Mouse (Mus musculus): ENCODE results near the gene Ogdh. TPM values are rescaled to one million over a fixed set of nuclear protein-coding genes. Genes with fewer than 3 reads are reported as not detected.
"Not testable (repeated sequence)": the region's sequence is repeated elsewhere in the genome, so short reads cannot be mapped to it uniquely, and the experiment has no call there.

Ogdh gene
- polyA plus RNA-seq, 1 experiment from 2014 or later = 107 TPM

GRCm38 (mm10) chr11:6336689-6337088 is 45.3 kb downstream of the Ogdh start:
- Histone ChIP-seq H3K9me3 (no peaks in the 10 kb centered on the region), H3K36me3 (peaks cover 40% of the 10 kb centered on the region), H3K27me3 (no peaks in the 10 kb centered on the region), H3K4me1 (no peaks in the 10 kb centered on the region), H3K9ac (no peak overlapping the region), H3K27ac (no peak overlapping the region), H3K4me3 (no peak overlapping the region), H3K4me2 (no peak overlapping the region)
- ATAC-seq (ENCODE audit: borderline replicate concordance, extremely low read depth, low FRiP score, low TSS enrichment) = no peak
- 80% methylated on average over 4 of the region's 4 CpGs for WGBS

GRCm38 (mm10) chr11:6345956-6346355 is 54.5 kb downstream of the Ogdh start:
- no peaks in the 10 kb centered on the region for H3K4me1 ChIP-seq
- no peak overlapping the region for H3K9ac ChIP-seq
- no peaks in the 10 kb centered on the region for H3K27me3 ChIP-seq
- H3K36me3 ChIP-seq = peaks cover 86% of the 10 kb centered on the region
- 86% methylated on average over 4 of the region's 4 CpGs for WGBS
- no peak overlapping the region for H3K27ac ChIP-seq
- H3K4me2 ChIP-seq = no peak overlapping the region
- H3K4me3 ChIP-seq = no peak overlapping the region
- no peaks in the 10 kb centered on the region for H3K9me3 ChIP-seq
- ATAC-seq (ENCODE audit: borderline replicate concordance, extremely low read depth, low FRiP score, low TSS enrichment) = no peak

GRCm38 (mm10) chr11:6346966-6347365 is 55.5 kb downstream of the Ogdh start:
- Histone ChIP-seq H3K4me3 (no peak overlapping the region), H3K4me1 (no peaks in the 10 kb centered on the region), H3K4me2 (no peak overlapping the region), H3K9ac (no peak overlapping the region), H3K27me3 (no peaks in the 10 kb centered on the region), H3K9me3 (no peaks in the 10 kb centered on the region), H3K27ac (no peak overlapping the region), H3K36me3 (peaks cover 82% of the 10 kb centered on the region)
- no peak for ATAC-seq (ENCODE audit: borderline replicate concordance, extremely low read depth, low FRiP score, low TSS enrichment)
- WGBS = 81% methylated on average over 7 of the region's 7 CpGs

- no peak overlapping the region for H3K9ac ChIP-seq
- H3K27me3 ChIP-seq = no peaks in the 10 kb centered on the region
- no peaks in the 10 kb centered on the region for H3K4me1 ChIP-seq
- 86% methylated on average over 11 of the region's 11 CpGs for WGBS
- no peak overlapping the region for H3K27ac ChIP-seq
- H3K36me3 ChIP-seq = peaks cover 81% of the 10 kb centered on the region
- ATAC-seq (ENCODE audit: borderline replicate concordance, extremely low read depth, low FRiP score, low TSS enrichment) = no peak
- H3K4me2 ChIP-seq = no peak overlapping the region
- H3K4me3 ChIP-seq = no peak overlapping the region
- no peaks in the 10 kb centered on the region for H3K9me3 ChIP-seq
These were observed 57.3 kb downstream of the Ogdh start for GRCm38 (mm10) chr11:6348681-6349200.

- H3K9me3 ChIP-seq = no peaks in the 10 kb centered on the region
- no peak overlapping the region for H3K27ac ChIP-seq
- H3K27me3 ChIP-seq = no peaks in the 10 kb centered on the region
- WGBS = 94% methylated on average over 5 of the region's 5 CpGs
- H3K9ac ChIP-seq = no peak overlapping the region
- H3K4me1 ChIP-seq = no peaks in the 10 kb centered on the region
- H3K4me3 ChIP-seq = no peak overlapping the region
- H3K36me3 ChIP-seq = peaks cover 80% of the 10 kb centered on the region
- H3K4me2 ChIP-seq = no peak overlapping the region
- no peak for ATAC-seq (ENCODE audit: borderline replicate concordance, extremely low read depth, low FRiP score, low TSS enrichment)
These were observed 58.2 kb downstream of the Ogdh start for GRCm38 (mm10) chr11:6349586-6349985.

GRCm38 (mm10) chr11:6355106-6355505 is 63.7 kb downstream of the Ogdh start:
- H3K27ac ChIP-seq = no peak overlapping the region
- no peak overlapping the region for H3K4me2 ChIP-seq
- no peaks in the 10 kb centered on the region for H3K4me1 ChIP-seq
- H3K27me3 ChIP-seq = no peaks in the 10 kb centered on the region
- 84% methylated on average over 4 of the region's 4 CpGs for WGBS
- H3K9ac ChIP-seq = no peak overlapping the region
- H3K4me3 ChIP-seq = no peak overlapping the region
- peaks cover 57% of the 10 kb centered on the region for H3K36me3 ChIP-seq
- H3K9me3 ChIP-seq = no peaks in the 10 kb centered on the region
- ATAC-seq (ENCODE audit: borderline replicate concordance, extremely low read depth, low FRiP score, low TSS enrichment) = 0 out of 2 replicates have a peak, but pooled peaks have one; percentile 35

- no peaks in the 10 kb centered on the region for H3K27me3 ChIP-seq
- H3K9ac ChIP-seq = no peak overlapping the region
- no peak for ATAC-seq (ENCODE audit: borderline replicate concordance, extremely low read depth, low FRiP score, low TSS enrichment)
- H3K9me3 ChIP-seq = no peaks in the 10 kb centered on the region
- H3K4me3 ChIP-seq = no peak overlapping the region
- no peak overlapping the region for H3K4me2 ChIP-seq
- H3K27ac ChIP-seq = no peak overlapping the region
- WGBS = 89% methylated on average over 9 of the region's 9 CpGs
- H3K4me1 ChIP-seq = no peaks in the 10 kb centered on the region
- H3K36me3 ChIP-seq = no peaks in the 10 kb centered on the region
These were observed 73.3 kb downstream of the Ogdh start for GRCm38 (mm10) chr11:6364581-6365275.

GRCm38 (mm10) chr11:6365885-6366284 is 74.5 kb downstream of the Ogdh start:
- H3K4me3 ChIP-seq = no peak overlapping the region
- H3K27me3 ChIP-seq = no peaks in the 10 kb centered on the region
- no peak overlapping the region for H3K4me2 ChIP-seq
- no peaks in the 10 kb centered on the region for H3K36me3 ChIP-seq
- H3K27ac ChIP-seq = no peak overlapping the region
- H3K4me1 ChIP-seq = no peaks in the 10 kb centered on the region
- no peak overlapping the region for H3K9ac ChIP-seq
- H3K9me3 ChIP-seq = no peaks in the 10 kb centered on the region
- WGBS = 14% methylated on average over 11 of the region's 11 CpGs
- peak; percentile 52; the same call in 1 of the 2 replicates for ATAC-seq (ENCODE audit: borderline replicate concordance, extremely low read depth, low FRiP score, low TSS enrichment)

GRCm38 (mm10) chr11:6366434-6366833 is 75.0 kb downstream of the Ogdh start:
- 73% methylated on average over 6 of the region's 6 CpGs for WGBS
- Histone ChIP-seq H3K4me2 (no peak overlapping the region), H3K27me3 (no peaks in the 10 kb centered on the region), H3K4me3 (no peak overlapping the region), H3K9me3 (no peaks in the 10 kb centered on the region), H3K36me3 (no peaks in the 10 kb centered on the region), H3K9ac (no peak overlapping the region), H3K4me1 (no peaks in the 10 kb centered on the region), H3K27ac (no peak overlapping the region)
- no peak for ATAC-seq (ENCODE audit: borderline replicate concordance, extremely low read depth, low FRiP score, low TSS enrichment)

GRCm38 (mm10) chr11:6367156-6367555 is 75.7 kb downstream of the Ogdh start:
- H3K4me3 ChIP-seq = no peak overlapping the region
- no peaks in the 10 kb centered on the region for H3K9me3 ChIP-seq
- no peaks in the 10 kb centered on the region for H3K36me3 ChIP-seq
- H3K27me3 ChIP-seq = no peaks in the 10 kb centered on the region
- H3K27ac ChIP-seq = no peak overlapping the region
- no peak overlapping the region for H3K4me2 ChIP-seq
- ATAC-seq (ENCODE audit: borderline replicate concordance, extremely low read depth, low FRiP score, low TSS enrichment) = no peak
- 57% methylated on average over 4 of the region's 4 CpGs for WGBS
- H3K9ac ChIP-seq = no peak overlapping the region
- H3K4me1 ChIP-seq = no peaks in the 10 kb centered on the region

- H3K9ac ChIP-seq; H3K27me3 ChIP-seq; H3K36me3 ChIP-seq; H3K4me2 ChIP-seq; H3K27ac ChIP-seq; H3K4me1 ChIP-seq; H3K4me3 ChIP-seq; H3K9me3 ChIP-seq; ATAC-seq (ENCODE audit: borderline replicate concordance, extremely low read depth, low FRiP score, low TSS enrichment): not testable (repeated sequence)
- 79% methylated on average over 5 of the region's 5 CpGs for WGBS
These were observed 76.6 kb downstream of the Ogdh start for GRCm38 (mm10) chr11:6367986-6368385.

GRCm38 (mm10) chr11:6371376-6372155 is 80.1 kb downstream of the Ogdh start:
- no peaks in the 10 kb centered on the region for H3K36me3 ChIP-seq
- H3K9ac ChIP-seq = no peak overlapping the region
- H3K4me3 ChIP-seq = no peak overlapping the region
- H3K9me3 ChIP-seq = no peaks in the 10 kb centered on the region
- WGBS = 81% methylated on average over 11 of the region's 11 CpGs
- no peaks in the 10 kb centered on the region for H3K27me3 ChIP-seq
- H3K4me2 ChIP-seq = no peak overlapping the region
- no peak for ATAC-seq (ENCODE audit: borderline replicate concordance, extremely low read depth, low FRiP score, low TSS enrichment)
- H3K4me1 ChIP-seq = no peaks in the 10 kb centered on the region
- H3K27ac ChIP-seq = no peak overlapping the region
